Mouse (Mus musculus) heart, postnatal 14 days (tissue): ENCODE measurements around the gene Prss30. TPM values are rescaled to one million over a fixed set of nuclear protein-coding genes. Genes with fewer than 3 reads are reported as not detected.

Source experiments
- DNase-seq, 2 experiments: peaks; one replicate each; pipeline ENCODE4 v3.0.0; 2021 to 2022
- intact Hi-C: fragments of 180-260 bp; cut with DNase I; formaldehyde crosslinking; loops from one replicate; pipeline ENCODE4 v1.15.1; 2025
- microRNA-seq, 2 experiments: library from miRNA; unstranded; fragments of <30 nt; microRNA quantifications; one replicate each; pipeline ENCODE4 v1.2.0; 2021 to 2022
- total RNA-seq, 2 experiments: library from RNA; stranded (reverse); gene quantifications; 2 replicates each; pipeline ENCODE4 v1.2.3; 2021

The Prss30 gene
- total RNA-seq, 2 experiments from 2014 or later: not detected

- peak; percentile 61 to 68 for DNase-seq
- intact Hi-C loops: no loop called here
Measured at GRCm38 (mm10) chr17:23925090-23925493, 55.3 kb downstream of the Prss30 start.

DNA sequence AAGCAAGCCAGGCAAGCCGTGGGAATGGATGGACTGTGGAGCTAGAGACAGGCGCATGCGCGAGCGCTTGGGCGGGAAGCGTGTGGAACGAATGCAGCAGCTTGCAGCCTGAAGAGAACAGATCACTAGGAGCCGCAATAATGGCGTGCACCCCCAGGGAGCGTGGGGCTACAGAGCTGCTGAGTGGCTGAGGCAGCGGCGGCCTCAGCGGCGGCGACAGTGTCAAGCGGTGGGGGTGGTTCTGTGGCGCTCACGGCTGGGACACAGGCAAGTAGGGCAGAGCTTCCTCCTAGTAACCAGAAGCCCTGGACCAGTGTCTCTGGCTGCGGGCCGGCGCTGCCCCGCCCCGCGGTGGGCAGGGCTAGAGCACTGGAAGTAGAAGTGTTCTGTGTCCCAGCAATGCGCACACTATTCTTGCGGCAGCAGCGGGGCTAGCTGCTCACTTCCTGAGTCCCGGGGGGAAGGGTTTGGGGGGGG is 55.8 kb downstream of the Prss30 start:
- DNase-seq: peak; percentile 92 to 93
- intact Hi-C loops: no loop called here

Small RNAs within 50 kb of the gene (microRNA-seq; reads per million reads assigned to microRNA genes)
- 0 reads per million in 2 experiments for gene Gm27700

Other genes starting within 250 kb of the Prss30 start
- 10 to 100 TPM; 21.8 to 23.4 TPM for gene Paqr4, start 239.7 kb downstream of the Prss30 start, total RNA-seq
- not detected for gene Kremen2, start 234.7 kb downstream of the Prss30 start, total RNA-seq
- gene Flywch1, start 209.0 kb downstream of the Prss30 start, total RNA-seq: 10 to 100 TPM; 30.2 to 30.8 TPM
- 1 to 10 TPM; 1.6 TPM for gene Flywch2, start 194.5 kb downstream of the Prss30 start, total RNA-seq
- gene Srrm2, start 190.0 kb downstream of the Prss30 start, total RNA-seq: 100 to 1,000 TPM; 192 to 227 TPM
- gene Elob, start 151.4 kb downstream of the Prss30 start, total RNA-seq: 100 to 1,000 TPM; 339 to 355 TPM
- not detected for gene Prss33, start 144.5 kb downstream of the Prss30 start, total RNA-seq
- gene Prss32, start 136.7 kb downstream of the Prss30 start, total RNA-seq: not detected
- not detected for gene Prss41, start 136.4 kb downstream of the Prss30 start, total RNA-seq
- not detected for gene Prss21, start 112.5 kb downstream of the Prss30 start, total RNA-seq
- not detected for gene Dcpp1, start 99.7 kb downstream of the Prss30 start, total RNA-seq
- gene Dcpp2, start 99.7 kb downstream of the Prss30 start, total RNA-seq: not detected
- not detected for gene Dcpp3, start 63.1 kb downstream of the Prss30 start, total RNA-seq
- not detected for gene Sbp, start 38.9 kb downstream of the Prss30 start, total RNA-seq
- not detected for gene Sbpl, start 25.3 kb downstream of the Prss30 start, total RNA-seq
- gene Prss22, start 17.5 kb upstream of the Prss30 start, total RNA-seq: not detected
- gene Prss27, start 57.6 kb upstream of the Prss30 start, total RNA-seq: not detected
- 10 to 100 TPM; 14.4 to 14.6 TPM for gene Kctd5, start 92.9 kb upstream of the Prss30 start, total RNA-seq
- gene Pdpk1, start 170.4 kb upstream of the Prss30 start, total RNA-seq: 10 to 100 TPM; 46.2 to 47.8 TPM
- 10 to 100 TPM; 12.2 to 12.7 TPM for gene Amdhd2, start 183.2 kb upstream of the Prss30 start, total RNA-seq
- gene Atp6v0c, start 189.1 kb upstream of the Prss30 start, total RNA-seq: 100 to 1,000 TPM; 241 to 249 TPM
- 1 to 10 TPM; 8.7 to 9.3 TPM for gene Tbc1d24, start 225.0 kb upstream of the Prss30 start, total RNA-seq
- gene Ntn3, start 229.0 kb upstream of the Prss30 start, total RNA-seq: 1 to 10 TPM in 1 of 2 experiments, under 1 TPM in 1; 0.90 to 1.0 TPM
- gene Tedc2, start 240.3 kb upstream of the Prss30 start, total RNA-seq: 1 to 10 TPM; 3.0 to 3.2 TPM